Mouse (Mus musculus) liver, embryonic 14.5 days (tissue): ENCODE data around the gene C1qtnf5.

Source experiments
- CTCF ChIP-seq: IDR thresholded peaks from 2 replicates; pipeline ENCODE4 v1.5.1; 2016; ENCODE audit warnings: antibody characterized with exemption, low read depth, control low read depth
- EP300 ChIP-seq: IDR thresholded peaks from 2 replicates; pipeline ENCODE4 v1.6.1; 2016; ENCODE audit warnings: antibody characterized with exemption, low read depth

DNA sequence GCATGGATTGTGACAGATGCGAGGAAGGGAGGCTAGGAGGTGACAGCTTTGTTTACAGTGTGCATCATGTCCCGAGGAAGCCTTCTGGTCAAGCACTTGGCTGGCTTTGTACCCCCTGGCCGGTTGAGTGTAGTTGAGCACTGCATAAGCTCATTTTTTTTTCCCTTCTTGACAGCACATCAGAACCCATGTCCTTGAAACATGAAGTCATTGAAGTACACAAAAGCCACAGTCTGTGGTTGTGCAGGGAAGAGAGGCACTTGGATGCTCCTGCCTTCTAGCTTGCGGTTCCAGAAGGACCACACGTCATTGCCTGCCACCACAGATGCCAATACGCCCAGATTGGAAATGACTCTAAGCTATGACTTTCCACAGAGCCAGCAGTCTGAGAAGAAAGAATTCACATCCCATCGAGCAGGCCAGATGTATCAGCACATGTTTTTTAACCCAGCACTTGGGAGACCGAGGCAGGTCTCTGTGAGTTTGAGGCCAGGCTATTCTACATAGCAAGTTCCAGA is 13.0 kb downstream of the C1qtnf5 start:
- TF ChIP-seq EP300 = no peak
- no peak for TF ChIP-seq CTCF
